Mouse (Mus musculus) mesoderm, embryonic 11.5 days (tissue): ENCODE measurements around the gene Gdpd4.

Experiments used
- DNase-seq: peaks from one replicate; pipeline ENCODE4 v3.0.0-alpha.2; 2012; ENCODE audit warnings: low read depth, low spot score

The Gdpd4 gene

DNA sequence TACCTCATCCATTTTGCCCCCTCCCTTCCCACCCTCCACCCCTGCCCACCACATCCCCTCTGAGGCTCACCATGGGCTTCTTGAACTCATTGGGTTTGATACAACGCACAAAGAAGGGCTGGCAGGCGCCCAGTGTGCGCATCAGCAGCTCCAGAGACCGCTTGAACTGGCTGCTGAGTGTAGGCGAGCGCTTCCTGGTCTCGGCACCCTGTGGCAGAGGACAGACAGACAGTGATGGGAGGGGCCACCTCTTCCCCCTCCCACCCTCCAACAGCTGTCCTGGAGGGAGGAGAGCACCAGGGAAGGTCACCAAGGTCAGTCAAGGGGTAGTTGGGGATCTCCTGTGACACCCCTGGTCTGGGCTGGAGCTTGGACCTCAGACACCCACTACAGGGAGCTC lies 165.6 kb downstream of the Gdpd4 start:
- no peak for DNase-seq

DNA sequence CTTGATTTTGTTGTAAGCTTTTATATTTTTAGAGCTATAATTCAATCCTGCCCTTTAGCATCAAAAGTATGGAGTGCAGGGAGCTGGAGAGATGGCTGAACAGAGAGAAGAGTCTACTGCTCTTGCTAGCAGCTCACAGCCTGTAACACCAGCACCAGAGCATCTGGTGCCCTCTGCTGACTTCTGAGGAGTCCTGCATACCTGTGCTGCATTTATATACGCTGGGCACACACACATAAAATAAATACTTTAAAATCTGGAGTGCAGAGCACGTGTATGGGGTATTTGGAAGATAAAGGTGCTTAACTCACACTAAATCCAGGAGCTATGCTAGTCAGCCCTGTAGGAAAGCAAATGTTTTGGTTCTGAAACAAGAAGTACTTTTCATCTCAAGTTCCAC lies 166.6 kb downstream of the Gdpd4 start:
- DNase-seq: no peak

DNA sequence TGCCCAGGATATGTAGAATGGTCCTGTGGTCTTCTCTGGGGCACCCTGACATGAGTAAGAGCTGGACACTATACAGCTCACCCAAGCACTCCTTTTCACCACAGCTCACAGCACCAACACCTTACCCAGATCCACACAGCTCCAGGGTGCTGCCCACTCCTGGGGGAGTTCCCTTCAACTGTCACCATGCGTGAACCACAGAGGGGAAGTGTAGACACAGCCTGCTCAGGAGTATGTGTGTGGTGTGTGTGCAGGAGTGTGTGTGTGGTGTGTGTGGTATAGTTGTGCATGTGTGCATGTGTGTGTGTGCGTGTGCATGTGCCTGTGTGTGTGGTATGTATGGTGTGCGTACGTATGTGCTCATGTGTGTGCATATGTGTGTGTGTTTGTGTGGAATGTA lies 176.1 kb downstream of the Gdpd4 start:
- DNase-seq: no peak

DNA sequence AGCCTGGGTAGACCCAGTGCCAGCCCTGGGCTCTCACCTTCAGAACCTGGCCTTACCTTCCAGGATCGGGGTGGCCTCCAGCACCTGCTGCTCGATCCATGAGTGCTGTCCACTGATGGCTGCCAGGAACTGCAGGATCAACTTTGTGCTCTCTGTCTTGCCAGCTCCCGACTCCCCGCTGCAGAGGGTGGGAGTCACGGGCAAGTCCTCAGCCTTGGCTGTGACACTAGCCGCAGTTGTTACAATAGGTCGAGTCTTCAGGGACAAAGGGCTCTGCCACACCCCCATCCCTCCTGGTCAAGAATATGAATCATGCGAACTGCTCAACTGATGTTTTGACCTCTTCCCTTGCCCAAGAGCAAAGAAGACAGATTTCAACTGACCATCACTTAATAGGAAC lies 177.8 kb downstream of the Gdpd4 start:
- DNase-seq: no peak
